Mouse (Mus musculus) ES-Bruce4 (cell line): ENCODE data around the gene Plvap. TPM values are rescaled to one million over a fixed set of nuclear protein-coding genes. Genes with fewer than 3 reads are reported as not detected.

ENCODE experiments used
- H3K27ac ChIP-seq: 2 replicates; pipeline ENCODE4 v1.5.1; 2012; ENCODE audit warnings: low read length, inconsistent platforms; ENCODE audit not compliant: insufficient read depth
- H3K27me3 ChIP-seq: 2 replicates; pipeline ENCODE4 v1.6.1; 2012; ENCODE audit warnings: mild to moderate bottlenecking, low read length, inconsistent platforms; ENCODE audit not compliant: control insufficient read depth, poor library complexity, insufficient read depth, severe bottlenecking
- H3K36me3 ChIP-seq: 2 replicates; pipeline ENCODE4 v1.6.1; 2012; ENCODE audit warnings: inconsistent platforms, mild to moderate bottlenecking, low read length, moderate library complexity; ENCODE audit not compliant: control insufficient read depth, poor library complexity, insufficient read depth, severe bottlenecking
- H3K4me1 ChIP-seq: one replicate; pipeline ENCODE4 v1.8.1; 2011; ENCODE audit warnings: low read length; ENCODE audit not compliant: control insufficient read depth, insufficient read depth
- H3K4me3 ChIP-seq: 2 replicates; pipeline ENCODE4 v1.5.1; 2011; ENCODE audit warnings: low read depth, mild to moderate bottlenecking, low read length
- H3K9ac ChIP-seq: 2 replicates; pipeline ENCODE4 v1.6.1; 2012; ENCODE audit warnings: low read depth, mild to moderate bottlenecking, inconsistent platforms; ENCODE audit not compliant: poor library complexity, severe bottlenecking
- H3K9me3 ChIP-seq: replicated peaks from 2 replicates; pipeline ENCODE4 v1.6.1; 2012; ENCODE audit warnings: mild to moderate bottlenecking, low read length, inconsistent platforms; ENCODE audit not compliant: control insufficient read depth, poor library complexity, insufficient read depth, severe bottlenecking
- CTCF ChIP-seq: IDR thresholded peaks from one replicate; pipeline ENCODE4 v1.8.1; 2011; ENCODE audit warnings: low read depth, low read length
- EP300 ChIP-seq: IDR thresholded peaks from 2 replicates; pipeline ENCODE4 v1.6.1; 2011; ENCODE audit warnings: low read depth, low read length; ENCODE audit not compliant: insufficient read depth
- POLR2A ChIP-seq: IDR thresholded peaks from one replicate; pipeline ENCODE4 v1.8.1; 2011; ENCODE audit warnings: low read length; ENCODE audit not compliant: insufficient read depth
- polyA plus RNA-seq: library from polyadenylated mRNA; stranded (reverse); fragments of >200 nt; gene quantifications from 2 replicates; pipeline ENCODE4 v1.2.4, GENCODE M21; 2011; ENCODE audit warnings: low read depth; ENCODE audit not compliant: missing spikeins, insufficient read depth, insufficient read length

Gene Plvap
- polyA plus RNA-seq, 1 experiment: 4.4 TPM

- peak overlapping the region; percentile 75 for H3K9ac ChIP-seq
- peaks cover 3% of the 10 kb centered on the region; the same call in 1 of the 2 replicates for H3K36me3 ChIP-seq
- no peaks in the 10 kb centered on the region for H3K9me3 ChIP-seq
- 0 out of 2 replicates have a peak, but pooled peaks cover 2% of the 10 kb centered on the region for H3K27me3 ChIP-seq
- peaks cover 4% of the 10 kb centered on the region for H3K4me1 ChIP-seq
- TF ChIP-seq POLR2A (no peak), CTCF (no peak), EP300 (no peak)
- peak overlapping the region; percentile 73 for H3K4me3 ChIP-seq
- no peak overlapping the region for H3K27ac ChIP-seq
Observed at GRCm38 (mm10) chr8:71462786-71463185, 48.8 kb downstream of the Plvap start.

GRCm38 (mm10) chr8:71462191-71462590, 49.4 kb downstream of the Plvap start:
- Histone ChIP-seq H3K4me1 (peaks cover 5% of the 10 kb centered on the region), H3K4me3 (no peak overlapping the region), H3K27me3 (0 out of 2 replicates have a peak, but pooled peaks cover 2% of the 10 kb centered on the region), H3K9me3 (no peaks in the 10 kb centered on the region), H3K9ac (no peak overlapping the region), H3K27ac (no peak overlapping the region), H3K36me3 (peaks cover 3% of the 10 kb centered on the region; the same call in 1 of the 2 replicates)
- no peak for TF ChIP-seq EP300
- TF ChIP-seq CTCF: no peak
- TF ChIP-seq POLR2A: no peak

GRCm38 (mm10) chr8:71461152-71461840, 50.3 kb downstream of the Plvap start:
- H3K27me3 ChIP-seq: 0 out of 2 replicates have a peak, but pooled peaks cover 2% of the 10 kb centered on the region
- no peaks in the 10 kb centered on the region for H3K9me3 ChIP-seq
- peak overlapping the region; percentile 46 for H3K4me3 ChIP-seq
- TF ChIP-seq EP300: no peak
- TF ChIP-seq POLR2A: no peak
- TF ChIP-seq CTCF: no peak
- no peak overlapping the region for H3K27ac ChIP-seq
- H3K9ac ChIP-seq: peak overlapping the region; percentile 25
- H3K36me3 ChIP-seq: peaks cover 2% of the 10 kb centered on the region; the same call in 1 of the 2 replicates
- peaks cover 7% of the 10 kb centered on the region for H3K4me1 ChIP-seq

- H3K36me3 ChIP-seq: no peaks in the 10 kb centered on the region; the same call in 1 of the 2 replicates
- H3K4me1 ChIP-seq: peaks cover 7% of the 10 kb centered on the region
- H3K27ac ChIP-seq: no peak overlapping the region
- no peak overlapping the region for H3K4me3 ChIP-seq
- no peaks in the 10 kb centered on the region for H3K9me3 ChIP-seq
- 0 out of 2 replicates have a peak, but pooled peaks cover 2% of the 10 kb centered on the region for H3K27me3 ChIP-seq
- H3K9ac ChIP-seq: no peak overlapping the region
- TF ChIP-seq CTCF (no peak), POLR2A (no peak), EP300 (no peak)
Observed at GRCm38 (mm10) chr8:71460716-71461115, 50.8 kb downstream of the Plvap start.

- no peaks in the 10 kb centered on the region for H3K36me3 ChIP-seq
- peak overlapping the region; percentile 19 for H3K4me3 ChIP-seq
- 0 out of 2 replicates have a peak, but pooled peaks cover 2% of the 10 kb centered on the region for H3K27me3 ChIP-seq
- H3K4me1 ChIP-seq: peaks cover 8% of the 10 kb centered on the region
- no peaks in the 10 kb centered on the region for H3K9me3 ChIP-seq
- no peak overlapping the region for H3K27ac ChIP-seq
- H3K9ac ChIP-seq: no peak overlapping the region
- TF ChIP-seq CTCF: no peak
- TF ChIP-seq EP300: no peak
- no peak for TF ChIP-seq POLR2A
Observed at GRCm38 (mm10) chr8:71457659-71458270, 53.8 kb downstream of the Plvap start.

GRCm38 (mm10) chr8:71456906-71457305, 54.6 kb downstream of the Plvap start:
- peaks cover 8% of the 10 kb centered on the region for H3K4me1 ChIP-seq
- no peaks in the 10 kb centered on the region for H3K9me3 ChIP-seq
- H3K27ac ChIP-seq: no peak overlapping the region
- no peaks in the 10 kb centered on the region for H3K36me3 ChIP-seq
- peak overlapping the region; percentile 12; the same call in 1 of the 2 replicates for H3K4me3 ChIP-seq
- H3K27me3 ChIP-seq: no peaks in the 10 kb centered on the region
- TF ChIP-seq CTCF (no peak), EP300 (no peak), POLR2A (no peak)
- H3K9ac ChIP-seq: no peak overlapping the region
